Mouse (Mus musculus) adrenal gland, postnatal 14 days (tissue): ENCODE measurements at regions not wholly inside any gene's neighbourhood (a gene's known extent, or its start where the extent isn't known, plus 50 kb on each side); places are given as distances from the start of the nearest gene placed in this dataset.

Source experiments
- DNase-seq: peaks from one replicate; pipeline ENCODE4 v3.0.0; 2021; ENCODE audit warnings: mixed read lengths

DNA sequence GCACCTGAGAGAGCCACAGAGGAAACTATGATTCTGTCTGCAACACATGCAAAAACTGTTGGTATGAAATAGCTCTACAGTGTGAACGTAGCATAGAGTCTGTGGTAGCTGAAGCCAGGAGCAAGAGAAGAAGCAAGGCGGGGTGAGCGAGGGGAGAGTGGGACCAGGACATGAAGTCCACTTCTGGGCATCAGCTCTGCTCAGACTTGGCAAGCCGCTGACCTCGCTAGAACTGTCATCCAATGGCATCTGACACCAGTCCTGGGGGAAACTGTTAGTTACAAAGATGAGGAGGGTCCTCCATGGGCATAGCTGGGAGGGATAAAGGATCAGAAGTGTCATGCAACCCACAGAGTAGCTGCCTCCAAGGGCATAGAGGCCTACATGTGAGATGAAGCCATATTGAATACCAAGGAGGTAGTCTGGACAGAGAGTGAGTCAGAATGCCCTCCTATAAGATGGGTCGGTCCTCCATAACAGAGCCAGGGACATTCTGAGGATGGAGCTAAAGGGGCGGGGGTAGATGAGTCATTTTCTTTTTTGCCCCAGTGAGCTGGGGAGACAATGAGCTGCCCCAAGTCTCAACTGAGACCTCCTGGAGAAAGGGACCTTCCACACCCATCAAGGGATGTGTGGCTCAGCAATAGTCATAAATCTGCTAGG lies 102.0 kb downstream of the 1810010D01Rik start:
- no peak for DNase-seq

DNA sequence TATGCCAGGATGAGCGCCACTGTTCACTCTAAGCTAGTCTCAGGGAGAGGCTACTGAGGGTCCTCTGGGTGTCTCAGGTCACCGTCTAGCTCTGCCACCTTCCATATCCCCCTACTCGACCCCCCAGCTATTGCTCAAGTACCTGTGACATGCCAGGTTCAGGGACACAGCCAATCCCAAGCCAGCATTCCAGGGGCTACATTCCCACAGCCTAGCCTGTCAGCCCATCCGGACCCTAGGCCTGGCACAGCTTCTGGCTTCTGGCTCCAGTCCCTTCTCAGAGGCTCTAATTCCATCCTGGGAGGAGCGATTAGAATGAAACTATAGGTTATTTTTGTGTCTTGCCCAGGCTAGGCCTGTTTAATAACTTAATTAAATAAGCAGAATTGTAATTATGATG lies 105.2 kb downstream of the 1810010D01Rik start:
- DNase-seq, result no peak

DNA sequence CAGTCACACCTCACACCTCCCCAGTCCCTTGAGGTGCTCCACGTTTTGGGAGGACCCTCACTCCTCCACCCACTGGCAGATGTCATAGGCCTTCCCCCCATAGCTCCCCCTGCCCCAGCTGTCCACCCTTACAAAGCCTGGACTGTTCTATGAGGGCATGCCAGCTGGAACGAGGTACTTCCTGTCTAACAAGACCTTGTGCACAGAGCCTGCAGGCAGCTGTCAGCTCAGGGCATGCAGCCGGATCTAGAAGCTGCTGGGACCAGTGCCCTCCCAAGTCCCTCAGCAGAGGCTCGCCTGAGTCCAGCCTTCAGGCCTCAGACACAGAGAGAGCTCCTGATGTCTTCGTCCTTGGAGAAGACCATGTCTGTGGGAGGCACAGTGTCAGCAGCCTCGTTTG lies 105.7 kb downstream of the 1810010D01Rik start:
- peak; percentile 61 for DNase-seq

DNA sequence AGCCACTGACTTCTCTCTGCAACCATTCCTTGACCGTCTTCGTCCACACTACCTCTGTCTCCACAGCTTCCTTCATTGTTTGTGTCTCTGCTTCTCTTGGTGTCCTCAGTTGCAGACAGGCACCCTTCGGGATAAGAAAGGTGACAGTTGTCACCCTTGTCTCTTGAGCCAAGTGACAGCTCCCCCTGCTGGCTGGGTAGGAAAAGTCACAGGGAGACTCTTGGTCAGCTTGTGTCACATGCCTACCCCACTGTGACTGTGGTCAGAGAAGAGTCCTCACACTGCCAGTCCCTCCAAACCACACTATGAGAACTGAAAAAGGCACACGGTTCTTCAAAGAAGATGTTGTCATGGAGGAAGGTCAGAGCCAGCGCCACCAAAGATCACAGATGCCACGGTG lies 109.6 kb downstream of the 1810010D01Rik start:
- DNase-seq, result peak; percentile 44

DNA sequence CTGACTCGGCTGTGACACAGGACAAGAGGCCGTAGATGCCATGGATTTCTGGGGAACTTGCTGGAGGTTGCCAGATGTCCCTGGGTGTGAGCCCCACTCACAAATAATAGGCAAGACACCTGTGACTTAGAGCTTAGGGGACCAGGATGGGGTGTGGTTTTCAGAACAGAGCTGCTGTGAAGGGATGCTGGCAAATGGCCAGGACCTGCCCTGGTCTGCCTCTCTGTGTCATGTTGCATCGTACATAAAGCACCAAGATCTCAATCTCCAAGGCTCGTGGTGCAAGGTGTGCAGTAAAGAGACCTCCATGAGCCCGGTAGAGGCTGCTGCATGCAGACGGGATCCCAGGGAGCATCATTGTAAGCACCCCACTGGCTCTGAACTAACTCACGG lies 113.8 kb downstream of the 1810010D01Rik start:
- no peak for DNase-seq

DNA sequence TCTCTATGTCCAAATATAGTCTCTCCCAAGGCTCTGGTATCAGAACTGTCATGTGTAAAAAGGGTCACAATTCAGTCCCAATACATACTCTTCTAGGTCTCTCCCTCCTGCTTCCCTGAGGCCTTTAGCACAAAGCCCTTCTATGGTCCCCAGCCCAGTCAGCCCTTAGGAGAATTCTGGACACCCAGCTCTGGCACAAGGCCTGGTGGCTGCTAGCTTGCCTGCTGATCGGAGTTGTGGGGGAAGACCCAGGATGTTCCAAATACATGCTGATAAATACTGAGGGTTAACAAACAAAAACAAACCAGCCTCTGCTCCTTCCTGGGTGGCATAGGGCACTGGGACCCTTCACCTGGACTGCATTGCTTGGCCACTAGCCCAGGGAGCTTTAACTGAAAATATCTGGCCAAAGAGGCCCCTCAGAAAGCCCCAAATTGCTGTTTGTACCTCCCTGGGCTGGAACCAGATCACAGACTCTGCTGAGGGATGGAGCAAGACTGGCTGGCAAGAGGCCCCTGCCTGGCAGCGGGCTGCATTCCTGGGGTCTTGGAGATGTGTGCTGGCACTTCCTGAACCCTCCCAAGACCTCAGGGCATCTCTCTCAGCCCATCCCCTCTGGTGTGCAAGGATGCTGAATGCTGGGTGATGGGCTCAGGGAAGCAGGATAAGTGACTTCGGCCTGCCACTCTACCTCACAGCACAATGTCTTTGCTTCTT lies 114.3 kb downstream of the 1810010D01Rik start:
- DNase-seq, result no peak

DNA sequence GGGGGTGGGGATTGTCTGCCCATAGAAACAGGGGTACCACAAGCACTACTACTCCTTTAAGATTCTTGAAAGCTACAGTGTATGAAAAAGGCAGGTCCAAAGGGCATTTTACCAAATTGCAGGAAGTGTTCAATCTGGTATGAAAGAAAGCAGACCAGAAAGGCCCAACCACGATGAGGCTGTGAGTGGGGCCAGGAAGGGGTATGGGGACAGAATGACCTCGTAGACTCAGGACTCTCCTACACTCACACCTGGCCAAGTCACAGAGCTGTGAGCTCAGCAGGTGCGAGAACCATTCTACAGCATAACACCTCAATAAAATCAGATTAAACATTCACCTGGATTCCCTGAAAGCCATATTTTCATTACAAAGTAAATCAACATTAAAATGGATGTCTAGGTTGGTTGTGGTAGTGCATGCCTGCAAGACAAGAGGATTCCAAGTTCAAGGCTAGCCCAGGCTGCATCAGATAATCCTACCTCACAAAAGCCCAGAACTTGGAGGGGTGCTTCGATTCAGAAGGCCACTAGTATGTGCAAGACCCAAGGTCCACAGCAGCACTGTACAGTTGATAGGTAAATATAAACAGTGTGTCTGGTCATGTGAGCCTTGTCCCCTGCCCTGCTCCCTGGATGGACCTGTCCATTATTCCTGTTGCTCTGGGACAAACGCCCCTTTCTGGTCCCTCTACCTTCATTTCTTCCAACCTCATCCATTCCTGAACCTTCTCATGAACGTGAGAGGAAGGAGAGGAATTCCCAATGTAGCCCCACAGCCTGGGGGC lies 115.3 kb downstream of the 1810010D01Rik start:
- DNase-seq, result no peak

DNA sequence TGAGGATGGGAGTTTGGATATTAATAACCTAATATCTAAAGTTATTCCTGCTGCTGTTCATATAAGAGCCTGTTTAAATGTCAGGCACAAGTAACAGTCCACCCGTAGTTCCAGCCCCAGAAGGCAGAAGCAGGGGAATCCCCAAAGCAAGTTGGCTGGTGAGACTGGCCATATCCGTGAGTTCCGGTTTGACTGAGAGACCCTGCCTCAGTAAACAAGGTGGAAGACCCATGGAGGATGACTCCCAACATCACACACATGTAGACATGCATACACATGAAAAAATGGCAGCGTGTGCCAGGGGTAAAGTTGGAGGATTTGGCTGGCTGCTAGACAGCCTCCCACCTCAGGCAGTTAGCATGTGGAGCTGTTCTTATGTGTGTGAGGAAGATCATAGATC lies 117.1 kb downstream of the 1810010D01Rik start:
- no peak for DNase-seq

DNA sequence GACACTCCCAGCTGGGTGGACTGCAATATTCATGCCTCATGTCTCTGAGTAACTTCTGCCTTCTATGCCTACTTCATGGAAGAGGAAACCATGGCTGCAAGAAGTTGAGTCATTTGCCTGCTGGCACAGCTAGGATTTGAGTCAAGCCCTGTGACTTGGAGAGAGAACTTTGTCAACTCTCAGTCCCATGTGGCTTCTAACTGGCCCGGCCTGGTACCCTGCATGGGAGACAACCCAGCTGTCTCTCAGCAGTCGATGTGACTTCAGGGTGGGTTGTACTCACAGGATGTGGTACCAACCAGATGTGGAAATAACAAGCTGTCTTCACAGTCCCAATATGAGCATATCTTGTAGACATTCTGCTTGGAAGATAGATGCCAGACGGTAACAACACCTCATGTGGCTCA lies 118.6 kb downstream of the 1810010D01Rik start:
- no peak for DNase-seq

DNA sequence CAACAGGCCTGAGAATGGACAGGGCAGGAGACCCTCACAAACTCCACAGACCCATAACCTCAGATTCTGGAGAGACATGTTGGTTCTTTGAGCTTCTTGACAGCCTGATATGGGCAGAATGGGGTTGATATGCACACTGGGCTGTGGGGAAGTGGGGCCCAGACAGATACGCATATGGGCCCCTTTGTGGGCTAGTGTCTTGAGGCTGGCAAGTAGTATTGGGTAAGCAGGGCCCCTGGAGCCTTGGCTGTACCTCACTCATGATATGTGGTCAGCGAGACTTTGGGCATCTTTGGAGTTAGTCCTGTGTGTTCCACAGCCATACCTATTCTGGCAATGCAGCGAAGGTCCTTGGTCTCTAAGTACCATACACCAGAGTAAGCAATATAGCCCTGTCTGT lies 119.3 kb downstream of the 1810010D01Rik start:
- DNase-seq, result no peak

DNA sequence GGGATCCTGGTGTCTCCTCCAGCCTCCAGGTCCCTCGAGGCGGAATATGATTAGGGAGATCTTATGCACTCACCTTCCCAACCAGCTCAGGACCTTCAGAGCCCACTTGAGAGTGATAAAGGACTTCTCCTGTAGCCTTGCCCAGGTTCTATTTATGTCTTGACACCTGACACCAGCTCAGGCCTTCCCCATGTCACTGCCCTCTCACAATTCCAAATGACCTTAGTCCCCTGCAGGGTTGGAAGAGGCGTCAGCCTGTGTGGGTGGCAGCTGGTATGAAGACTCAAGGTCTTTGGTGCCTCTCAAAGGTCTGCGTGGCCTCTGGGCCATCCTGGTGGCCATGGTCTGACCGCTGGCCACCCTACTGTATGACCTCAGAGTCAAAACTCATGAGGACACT lies 120.1 kb downstream of the 1810010D01Rik start:
- no peak for DNase-seq

DNA sequence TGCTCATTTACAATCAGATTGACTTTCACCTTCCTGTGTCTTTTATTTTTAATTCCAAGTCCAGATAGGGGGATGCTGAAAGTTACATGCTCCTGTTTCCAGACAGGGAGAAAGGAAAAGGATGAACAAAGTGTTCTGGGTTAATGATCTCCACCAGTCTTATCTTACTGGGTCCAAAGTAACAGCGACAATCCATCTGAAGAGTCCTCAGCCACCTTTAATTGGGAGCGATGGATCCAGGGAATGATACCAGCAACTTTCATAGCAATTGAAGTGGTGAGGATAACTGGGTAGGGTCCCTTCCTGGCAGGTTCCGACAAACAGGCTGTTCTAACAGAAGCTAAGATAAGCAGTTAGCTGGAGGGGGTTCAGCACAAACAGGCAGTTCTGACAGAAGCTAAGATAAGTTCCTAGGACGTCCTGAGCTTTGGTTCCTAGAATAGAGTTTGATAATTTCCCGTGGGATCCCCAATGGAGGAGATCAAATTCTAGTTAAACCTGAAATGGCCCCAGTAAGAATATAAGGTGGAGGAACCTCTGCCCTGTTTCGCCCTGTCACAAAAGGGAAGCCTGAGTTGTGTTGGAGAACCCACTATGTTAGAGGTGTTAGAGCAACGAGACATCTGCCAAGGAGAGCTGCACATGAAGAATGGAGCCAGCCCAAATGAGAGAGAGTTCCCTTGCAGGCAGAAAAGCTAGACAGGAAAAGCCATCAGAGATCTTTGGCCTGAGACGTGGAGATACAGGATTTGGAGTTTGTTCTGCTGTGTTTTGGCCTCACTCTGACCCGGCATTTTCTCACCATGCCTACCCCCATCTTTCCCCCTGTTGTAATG lies 124.8 kb downstream of the 1810010D01Rik start:
- DNase-seq, result no peak

DNA sequence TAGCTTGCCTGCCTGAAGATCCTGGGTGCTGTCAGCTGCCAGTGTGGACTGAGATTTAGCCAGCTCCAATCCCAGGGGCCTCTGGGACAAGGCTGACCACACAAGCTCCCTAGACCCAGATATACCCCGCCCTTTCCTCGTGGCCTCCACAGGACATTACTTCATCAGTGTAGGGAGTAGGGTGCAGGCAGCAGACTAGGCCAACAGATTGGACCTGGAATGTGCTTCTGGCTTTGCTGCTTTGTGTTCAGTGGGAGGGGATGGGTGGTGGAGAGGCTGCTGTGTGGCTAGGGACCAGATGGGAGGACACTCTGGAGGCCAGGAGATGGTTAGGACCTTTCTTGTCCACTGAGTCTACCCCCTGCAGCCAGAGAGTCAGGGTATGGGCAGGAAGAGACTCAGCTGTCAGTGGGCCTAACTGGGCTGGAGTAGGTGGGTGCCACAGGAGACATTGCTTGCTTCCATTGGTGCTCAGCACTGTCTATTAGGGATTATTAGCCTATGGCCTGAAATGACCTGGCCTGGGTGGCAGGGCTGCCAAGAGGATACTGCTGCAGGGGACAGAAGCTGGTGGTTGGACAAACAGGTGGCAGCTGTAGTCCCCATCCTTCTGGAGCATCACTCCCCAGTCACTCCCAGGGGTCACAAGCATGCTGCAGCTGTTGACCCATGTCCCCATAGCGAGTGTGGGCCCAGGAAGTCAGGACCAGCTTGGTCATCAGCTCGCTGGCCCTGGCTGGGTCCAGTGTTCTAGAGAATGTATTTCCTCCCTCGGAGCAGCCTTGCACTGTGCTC lies 132.5 kb upstream of the Ccnd1 start:
- DNase-seq, result no peak

DNA sequence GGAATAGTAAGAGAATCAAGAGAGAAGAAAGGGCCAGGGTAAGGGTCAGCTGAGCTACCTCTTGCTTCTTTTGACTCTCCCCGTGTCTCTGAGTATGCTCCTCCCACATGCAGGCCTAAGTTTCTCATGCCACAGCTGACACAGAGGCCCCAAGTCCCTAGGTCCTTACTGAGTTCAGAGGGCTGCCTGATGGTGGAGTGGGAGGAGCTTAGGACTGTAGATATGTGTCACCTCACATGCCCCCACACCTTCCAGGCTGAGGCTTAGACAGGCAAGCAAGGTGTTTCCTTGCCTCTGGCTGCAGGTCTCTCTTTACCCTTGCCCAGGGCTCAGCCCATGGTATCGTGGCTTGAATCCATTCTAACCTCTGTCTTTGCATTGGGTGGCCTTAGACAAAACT lies 131.8 kb upstream of the Ccnd1 start:
- DNase-seq, result no peak

DNA sequence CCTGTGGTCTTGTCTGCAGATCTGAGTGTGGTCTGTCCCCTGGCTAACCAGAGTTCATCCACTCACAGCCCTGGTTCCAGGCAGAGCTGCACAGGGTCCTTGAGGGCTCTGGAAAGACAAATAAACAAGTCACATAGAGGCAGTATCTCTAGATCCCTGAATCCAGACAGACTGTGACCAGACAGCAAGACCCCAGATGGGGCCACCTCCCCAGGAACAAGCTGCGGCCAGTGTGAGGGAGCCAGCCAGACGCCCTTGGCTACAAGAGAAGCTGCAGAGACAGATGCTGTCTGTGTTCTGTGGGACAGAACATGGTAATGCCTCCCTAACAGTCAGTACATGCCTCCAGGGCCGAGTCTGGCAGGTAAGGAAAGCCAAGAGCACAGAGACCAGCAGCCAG lies 127.6 kb upstream of the Ccnd1 start:
- DNase-seq, result no peak

DNA sequence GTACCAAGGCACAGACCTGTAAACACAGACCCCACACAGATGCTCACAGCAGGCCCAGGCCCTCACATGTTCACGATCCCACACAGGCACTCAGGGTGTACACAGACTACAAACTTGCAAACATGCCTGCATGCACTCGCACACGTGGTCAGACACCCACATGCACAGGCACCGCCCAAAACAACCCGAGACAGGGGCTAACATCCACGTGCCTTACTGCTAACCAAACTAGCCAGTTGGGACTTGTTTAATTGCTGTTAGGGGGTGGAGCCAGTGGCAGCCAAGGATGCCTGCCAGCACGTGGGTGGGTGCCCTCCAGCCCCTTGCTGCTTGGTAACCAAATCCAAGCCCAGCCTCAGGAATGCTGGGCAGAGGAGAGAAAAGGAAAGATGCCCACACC lies 116.6 kb upstream of the Ccnd1 start:
- DNase-seq, result no peak

DNA sequence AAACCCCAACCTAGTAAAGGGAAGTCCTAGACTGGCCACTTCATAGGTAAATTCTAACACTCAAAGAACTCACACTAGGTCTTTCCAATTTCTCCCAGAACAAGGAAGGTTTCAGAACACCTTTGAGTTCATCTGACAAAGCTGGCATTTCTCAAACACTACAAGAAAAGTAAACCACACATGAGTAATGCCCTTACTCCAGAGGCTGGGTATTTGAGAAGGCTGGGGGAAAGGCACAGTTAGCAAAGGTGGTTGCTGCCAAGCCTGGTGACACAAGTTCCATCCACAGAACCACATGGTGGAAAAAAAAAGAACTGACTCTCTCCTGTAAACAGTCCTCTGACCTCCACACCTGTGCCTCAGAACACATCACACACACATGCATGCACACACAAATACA lies 111.9 kb upstream of the Ccnd1 start:
- no peak for DNase-seq

DNA sequence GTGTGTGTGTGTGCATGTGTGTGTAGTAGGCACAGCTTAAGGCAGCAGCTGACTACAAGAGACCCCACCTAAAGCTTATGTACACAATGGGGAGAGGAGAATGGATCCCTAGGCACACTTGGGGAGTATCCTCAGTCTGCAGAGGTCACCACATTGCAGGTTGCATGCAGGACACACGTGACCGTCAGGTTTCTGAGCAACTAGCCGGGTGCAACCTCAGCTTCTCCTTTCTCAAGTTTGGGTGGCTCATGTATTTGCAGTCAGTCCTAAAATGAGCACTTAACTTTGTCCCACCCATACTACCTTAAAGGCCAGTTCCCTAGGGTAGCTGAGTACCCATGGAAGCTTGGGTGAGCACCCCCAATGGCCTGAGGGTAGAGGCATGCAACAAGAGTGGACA lies 111.0 kb upstream of the Ccnd1 start:
- DNase-seq, result no peak

DNA sequence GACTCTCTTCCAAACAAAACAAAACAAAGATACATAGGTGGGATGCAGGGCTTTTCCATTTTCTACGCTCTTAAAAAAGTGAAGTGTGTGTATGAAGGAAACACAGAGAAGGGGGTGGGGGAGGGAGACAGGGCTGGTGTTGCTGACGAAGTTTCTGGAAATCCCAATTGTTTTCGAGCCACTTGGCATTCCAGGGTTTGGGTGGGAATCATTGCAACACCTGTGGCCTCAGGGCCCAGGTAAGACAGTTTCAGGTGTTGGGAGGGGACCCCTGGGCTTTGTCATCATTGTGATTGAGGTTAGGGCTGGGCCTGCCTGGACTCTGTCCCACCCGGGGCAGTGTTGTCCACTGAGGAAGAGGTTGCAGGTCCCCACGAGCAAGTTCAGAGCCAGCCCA lies 108.8 kb upstream of the Ccnd1 start:
- no peak for DNase-seq

DNA sequence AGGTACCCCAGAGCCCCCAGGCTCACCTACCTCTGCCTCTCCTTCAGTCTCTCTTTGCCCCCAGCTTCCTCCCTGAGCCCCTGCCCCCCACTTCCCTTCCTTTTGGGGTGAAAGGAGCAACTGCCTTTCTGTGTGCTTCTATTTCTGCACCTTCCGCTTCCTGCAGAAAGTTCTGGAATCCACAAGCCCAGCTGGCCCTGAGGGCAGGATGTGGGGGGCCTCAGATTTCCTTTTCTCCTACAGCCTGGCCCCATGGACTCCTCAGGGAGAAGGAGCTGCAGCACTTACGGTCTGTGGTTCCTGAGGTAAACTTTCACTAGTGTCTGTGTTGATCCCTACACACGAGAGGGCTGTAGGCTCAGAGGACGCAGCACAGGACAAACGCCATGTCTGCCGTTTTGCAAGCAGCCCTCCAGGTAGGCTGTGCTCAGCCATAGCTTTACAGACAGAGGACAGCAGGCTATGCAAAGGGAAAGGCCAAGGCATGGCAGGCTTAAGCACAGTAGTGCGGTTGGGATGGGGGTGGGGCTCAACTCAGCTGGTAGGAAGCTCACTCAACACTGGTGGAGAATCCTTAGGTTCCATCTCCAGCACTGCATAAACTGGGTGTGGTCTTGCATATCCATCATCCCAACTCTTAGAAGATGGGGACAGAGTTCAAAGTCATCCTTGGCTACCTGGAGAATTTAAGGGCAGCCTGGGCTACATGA lies 108.2 kb upstream of the Ccnd1 start:
- DNase-seq, result peak; percentile 19

DNA sequence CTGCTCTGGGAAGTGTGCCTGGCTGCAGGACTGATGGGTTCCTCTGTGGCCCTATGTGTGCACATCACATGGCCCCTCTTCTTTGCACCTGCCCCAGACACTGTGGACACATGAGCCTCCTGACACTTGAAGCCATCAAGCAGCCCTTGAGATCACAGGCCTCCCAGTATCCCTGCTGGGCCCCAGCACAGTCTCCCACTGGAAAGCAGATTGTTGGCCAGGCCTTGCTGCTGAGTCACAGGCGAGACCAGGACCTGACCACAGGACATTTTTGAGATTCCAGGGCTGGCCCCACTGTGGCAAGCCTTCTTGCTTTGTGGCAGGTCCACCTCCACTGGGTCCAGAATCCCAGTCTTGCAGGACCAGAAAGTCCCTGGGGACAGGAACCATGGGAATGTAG lies 105.5 kb upstream of the Ccnd1 start:
- no peak for DNase-seq
